ENCODE assay signal across 12 mouse cellular contexts in the genomic region with DNA sequence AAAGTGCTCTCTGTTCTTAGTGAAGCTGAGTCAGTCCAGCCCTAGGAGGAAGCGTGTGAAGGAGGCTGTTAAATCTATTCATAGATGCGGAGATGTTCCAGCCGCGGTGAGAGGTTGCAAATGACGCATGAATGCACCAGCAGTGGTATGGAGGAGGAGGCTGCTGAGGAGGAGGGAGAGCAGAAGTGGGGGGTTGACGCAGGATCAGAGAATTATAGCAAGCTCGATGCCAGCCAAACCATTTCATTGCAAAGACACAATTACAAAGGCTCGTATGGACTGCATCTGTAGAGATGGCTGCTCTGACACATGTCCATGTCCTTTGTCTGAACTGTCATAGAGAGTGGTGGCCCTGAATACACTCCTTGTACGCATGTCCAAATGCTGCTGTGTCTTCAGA.
A peak's percentile ranks its signal among the peaks of the same experiment; 100 is the strongest.
DNase-seq lines count a peak whose midpoint lies in the region; ATAC-seq and TF ChIP-seq lines count a peak whose summit lies in the region.
"Had no signal": no experiment of that assay in that cellular context is flagged by ENCODE, and none has a peak within 500 bp of the region (broad histone marks: within the 10 kb centered on the region; RNA-seq: fewer than 3 reads in every experiment).

No protein-coding gene starts in this region.

- H3K9ac ChIP-seq in kidney, embryonic 14.5 days (ENCODE audit: low read depth, low read length), result no peak overlapping the region
- no peak overlapping the region for H3K9ac ChIP-seq in forebrain, embryonic 13.5 days
- H3K9ac ChIP-seq in midbrain, postnatal 0 days (replicated peaks; ENCODE audit: low read length, poor library complexity, severe bottlenecking), result no peak overlapping the region
- H3K9ac ChIP-seq: stomach, embryonic 15.5 days had no signal

- no peak for TF ChIP-seq CTCF in midbrain, postnatal 0 days (IDR thresholded peaks at IDR 0.05)

- no peak for DNase-seq in kidney, postnatal 25 days
- DNase-seq in layer of hippocampus, adult 9-10 months (ENCODE audit: low spot score), result peak; percentile 49
- no peak for DNase-seq in midbrain, postnatal 0 days (ENCODE audit: low spot score)
- no peak for DNase-seq in embryo, embryonic 11 days
- no peak for DNase-seq in kidney, postnatal 14 days
- no peak for DNase-seq in cerebellum, adult 9-10 months
- DNase-seq: cerebellum, adult 2 months had no signal

- H3K27me3 ChIP-seq in kidney, embryonic 14.5 days (ENCODE audit: control insufficient read depth, insufficient read depth, low read length), result no peaks in the 10 kb centered on the region
- no peaks in the 10 kb centered on the region for H3K27me3 ChIP-seq in forebrain, embryonic 13.5 days
- H3K27me3 ChIP-seq in midbrain, postnatal 0 days (ENCODE audit: insufficient read depth, low read length), result no peaks in the 10 kb centered on the region
- H3K27me3 ChIP-seq: stomach, embryonic 15.5 days had no signal

- H3K9me3 ChIP-seq in kidney, embryonic 14.5 days (ENCODE audit: control insufficient read depth, low read length), result no peaks in the 10 kb centered on the region
- H3K9me3 ChIP-seq in forebrain, embryonic 13.5 days (replicated peaks), result no peaks in the 10 kb centered on the region
- no peaks in the 10 kb centered on the region for H3K9me3 ChIP-seq in midbrain, postnatal 0 days (ENCODE audit: low read length)
- H3K9me3 ChIP-seq: limb, embryonic 10.5 days; stomach, embryonic 15.5 days had no signal

- WGBS in kidney, embryonic 14.5 days, result 50% methylated on average over 9 of the region's 9 CpGs
- 49% methylated on average over 9 of the region's 9 CpGs for WGBS in forebrain, embryonic 13.5 days
- WGBS in midbrain, postnatal 0 days, result 41% methylated on average over 9 of the region's 9 CpGs

- H3K4me2 ChIP-seq in kidney, embryonic 14.5 days (replicated peaks; ENCODE audit: low read depth, low read length), result no peak overlapping the region
- no peak overlapping the region for H3K4me2 ChIP-seq in forebrain, embryonic 13.5 days
- no peak overlapping the region for H3K4me2 ChIP-seq in midbrain, postnatal 0 days (ENCODE audit: low read depth, low read length, poor library complexity, severe bottlenecking)
- H3K4me2 ChIP-seq: stomach, embryonic 15.5 days had no signal

- H3K4me1 ChIP-seq in kidney, embryonic 14.5 days (ENCODE audit: control insufficient read depth, insufficient read depth, low read length), result no peaks in the 10 kb centered on the region
- peaks cover 17% of the 10 kb centered on the region for H3K4me1 ChIP-seq in forebrain, embryonic 13.5 days
- H3K4me1 ChIP-seq in midbrain, postnatal 0 days (ENCODE audit: insufficient read depth, low read length), result 0 out of 2 replicates have a peak, but pooled peaks cover 8% of the 10 kb centered on the region
- H3K4me1 ChIP-seq: limb, embryonic 10.5 days; stomach, embryonic 15.5 days had no signal

- no peak overlapping the region for H3K4me3 ChIP-seq in kidney, embryonic 14.5 days (ENCODE audit: low read length)
- no peak overlapping the region for H3K4me3 ChIP-seq in forebrain, embryonic 13.5 days
- no peak overlapping the region for H3K4me3 ChIP-seq in midbrain, postnatal 0 days (ENCODE audit: low read depth, low read length)
- H3K4me3 ChIP-seq: limb, embryonic 10.5 days; stomach, embryonic 15.5 days had no signal

- 0 out of 2 replicates have a peak, but pooled peaks have one; percentile 46 for ATAC-seq in kidney, embryonic 14.5 days (ENCODE audit: low FRiP score, low TSS enrichment)
- ATAC-seq in forebrain, embryonic 13.5 days, result peak; percentile 55
- no peak for ATAC-seq in midbrain, postnatal 0 days (ENCODE audit: low FRiP score)
- ATAC-seq: lung, postnatal 0 days had no signal

- H3K27ac ChIP-seq in kidney, embryonic 14.5 days (ENCODE audit: low read depth, low read length), result no peak overlapping the region
- H3K27ac ChIP-seq in forebrain, embryonic 13.5 days, result peak overlapping the region; percentile 40; the same call in 1 of the 2 replicates
- 0 out of 2 replicates have a peak overlapping the region, but pooled peaks have one; percentile 4 for H3K27ac ChIP-seq in midbrain, postnatal 0 days (ENCODE audit: low read depth, low read length)
- H3K27ac ChIP-seq: limb, embryonic 10.5 days; stomach, embryonic 15.5 days had no signal

- no peaks in the 10 kb centered on the region for H3K36me3 ChIP-seq in kidney, embryonic 14.5 days (ENCODE audit: control insufficient read depth, insufficient read depth, low read length)
- no peaks in the 10 kb centered on the region for H3K36me3 ChIP-seq in forebrain, embryonic 13.5 days (ENCODE audit: poor library complexity, severe bottlenecking)
- H3K36me3 ChIP-seq in midbrain, postnatal 0 days (ENCODE audit: insufficient read depth, low read length), result no peaks in the 10 kb centered on the region
- H3K36me3 ChIP-seq: limb, embryonic 10.5 days; stomach, embryonic 15.5 days had no signal
